Comparison of ENCODE assay signal across 14 mouse cellular contexts in genomic region chr1:71675420-71675819, GRCm38 (mm10). TPM values are rescaled to one million over a fixed set of nuclear protein-coding genes. Genes with fewer than 3 reads are reported as not detected.
A peak's percentile ranks its signal among the peaks of the same experiment; 100 is the strongest.
DNase-seq lines count a peak whose midpoint lies in the region; ATAC-seq and TF ChIP-seq lines count a peak whose summit lies in the region.
"Had no signal": no experiment of that assay in that cellular context is flagged by ENCODE, and none has a peak within 500 bp of the region (broad histone marks: within the 10 kb centered on the region; RNA-seq: fewer than 3 reads in every experiment).

No protein-coding gene starts in this region.

- ATAC-seq in hematopoietic stem cell, adult 5-6 weeks (replicated peaks in 1 of 2; ENCODE audit: insufficient read depth in 1 of 2, low FRiP score in 2 of 2, low TSS enrichment in 1 of 2, low read depth in 1 of 2, poor library complexity in 2 of 2, severe bottlenecking in 2 of 2) = peak; percentile 67 to 68
- no peak for ATAC-seq in forebrain, embryonic 11.5 days (replicated peaks; ENCODE audit: low FRiP score)
- ATAC-seq: intestine, embryonic 16.5 days had no signal

- WGBS in kidney, adult 2 months = 78% methylated on average over 2 of the region's 2 CpGs
- WGBS in forebrain, embryonic 11.5 days = 56% methylated on average over 2 of the region's 2 CpGs

- DNase-seq in kidney, adult 2 months = peak; percentile 7
- DNase-seq in kidney, adult 8-10 months = no peak
- DNase-seq in 416B (ENCODE audit: low read depth) (peak; percentile 3), ES-CJ7 (ENCODE audit: low read depth, low spot score) (peak; percentile 82)
- DNase-seq in cerebellum, adult 9-11 months = no peak
- DNase-seq in forebrain, embryonic 11.5 days (ENCODE audit: low spot score) = no peak
- DNase-seq in thymus, postnatal 36 days = no peak
- DNase-seq: cerebellum, postnatal 14 days; gastrocnemius, postnatal 25 days; right cerebral cortex, postnatal 14 days had no signal

- H3K4me1 ChIP-seq in kidney, adult 2 months (ENCODE audit: control insufficient read depth, insufficient read depth, low read length) = no peaks in the 10 kb centered on the region
- peaks cover 6% of the 10 kb centered on the region; the same call in 1 of the 2 replicates for H3K4me1 ChIP-seq in forebrain, embryonic 11.5 days (replicated peaks; ENCODE audit: control insufficient read depth, insufficient read depth, low read length)

- TF ChIP-seq POLR2A in kidney, adult 2 months (IDR thresholded peaks at IDR 0.05; ENCODE audit: low read depth, low read length) = no peak

- H3K27ac ChIP-seq in kidney, adult 2 months (ENCODE audit: insufficient read depth, low read depth, low read length) = no peak overlapping the region
- H3K27ac ChIP-seq in forebrain, embryonic 11.5 days (ENCODE audit: low read depth, low read length) = no peak overlapping the region
- H3K27ac ChIP-seq: limb, embryonic 15.5 days; midbrain, embryonic 12.5 days had no signal

- TF ChIP-seq CTCF in kidney, adult 2 months (conservative IDR thresholded peaks at IDR 0.05; ENCODE audit: insufficient read depth, insufficient read length, low read depth, low read length) = no peak

- no peaks in the 10 kb centered on the region; the same call in 1 of the 2 replicates for H3K27me3 ChIP-seq in kidney, adult 2 months (replicated peaks; ENCODE audit: control insufficient read depth, insufficient read depth, low read length)
- no peaks in the 10 kb centered on the region for H3K27me3 ChIP-seq in forebrain, embryonic 11.5 days (ENCODE audit: control insufficient read depth, insufficient read depth, low read length)
- H3K27me3 ChIP-seq: limb, embryonic 15.5 days; midbrain, embryonic 12.5 days had no signal

- H3K9me3 ChIP-seq in forebrain, embryonic 11.5 days (ENCODE audit: control insufficient read depth, low read length) = no peaks in the 10 kb centered on the region
- H3K9me3 ChIP-seq: limb, embryonic 15.5 days; midbrain, embryonic 12.5 days had no signal

- H3K36me3 ChIP-seq in kidney, adult 2 months (ENCODE audit: control insufficient read depth, insufficient read depth, low read length) = no peaks in the 10 kb centered on the region
- H3K36me3 ChIP-seq in forebrain, embryonic 11.5 days (ENCODE audit: control insufficient read depth, insufficient read depth, low read length) = no peaks in the 10 kb centered on the region
- H3K36me3 ChIP-seq: limb, embryonic 15.5 days; midbrain, embryonic 12.5 days had no signal

- no peak overlapping the region for H3K4me2 ChIP-seq in forebrain, embryonic 11.5 days (ENCODE audit: low read depth, low read length, severe bottlenecking)
- H3K4me2 ChIP-seq: limb, embryonic 15.5 days; midbrain, embryonic 12.5 days had no signal

- H3K4me3 ChIP-seq in kidney, adult 2 months (ENCODE audit: insufficient read depth, low read depth, low read length) = no peak overlapping the region
- H3K4me3 ChIP-seq in forebrain, embryonic 11.5 days (ENCODE audit: low read depth, low read length) = no peak overlapping the region
- H3K4me3 ChIP-seq: limb, embryonic 15.5 days; midbrain, embryonic 12.5 days had no signal

- no peak overlapping the region for H3K9ac ChIP-seq in forebrain, embryonic 11.5 days (ENCODE audit: low read length)
- H3K9ac ChIP-seq: limb, embryonic 15.5 days; midbrain, embryonic 12.5 days had no signal

RNA-seq across cellular contexts. Expression of gene Fn1, which starts 22.4 kb away (rescaled TPM):
- polyA plus RNA-seq in kidney, adult 2 months (2012; rRNA removed) = 47.3 and 53.2 TPM in 2 replicates
- total RNA-seq in hematopoietic stem cell, adult 5-6 weeks (2017) = 3.5 and 21.3 TPM in 2 replicates
- polyA plus RNA-seq in forebrain, embryonic 11.5 days (2014; fragmentation: Nextera tagmentation; extraction: Ambion mirVana) = 110 and 120 TPM in 2 replicates

Comparison
In these comparisons a context has a peak if more than half of its experiments do, and no peak if none do; other contexts are left out.
1. DNase-seq: peak in kidney, adult 2 months (single experiment), 416B (single experiment) and ES-CJ7 (single experiment); none in kidney, adult 8-10 months (0 of 2), cerebellum, adult 9-11 months (single experiment), forebrain, embryonic 11.5 days (single experiment) and thymus, postnatal 36 days (0 of 2).